ENCODE assay signal across 8 mouse cellular contexts in the genomic region with DNA sequence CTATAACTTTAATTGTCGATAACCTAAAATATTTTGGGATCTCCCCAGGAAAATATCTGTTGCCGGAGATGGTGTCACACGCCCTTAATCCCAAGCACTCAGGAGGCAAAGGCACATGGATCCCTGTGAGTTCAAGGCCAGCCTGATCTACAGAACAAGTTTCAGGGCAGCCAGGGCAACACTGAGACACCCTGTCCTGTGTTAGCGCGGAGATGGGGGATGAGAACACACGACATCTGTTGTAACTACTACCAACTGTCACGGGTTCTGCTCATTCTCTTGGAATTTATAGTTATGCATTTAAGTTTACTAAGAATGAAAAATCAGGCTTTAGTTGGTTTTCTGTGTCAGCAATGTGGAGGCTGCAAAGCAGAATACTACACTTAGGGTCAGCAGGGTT. TPM values are rescaled to one million over a fixed set of nuclear protein-coding genes. Genes with fewer than 3 reads are reported as not detected.
DNase-seq lines count a peak whose midpoint lies in the region; ATAC-seq and TF ChIP-seq lines count a peak whose summit lies in the region.

No protein-coding gene starts in this region.

- no peak overlapping the region for H3K27ac ChIP-seq in kidney, embryonic 14.5 days (ENCODE audit: low read depth, low read length)
- peak overlapping the region; percentile 97 for H3K27ac ChIP-seq in embryonic facial prominence, embryonic 10.5 days (replicated peaks)
- H3K27ac ChIP-seq in hindbrain, embryonic 16.5 days (ENCODE audit: low read depth, low read length), result peak overlapping the region; percentile 54

- H3K27me3 ChIP-seq in kidney, embryonic 14.5 days (ENCODE audit: control insufficient read depth, insufficient read depth, low read length), result no peaks in the 10 kb centered on the region
- no peaks in the 10 kb centered on the region for H3K27me3 ChIP-seq in embryonic facial prominence, embryonic 10.5 days (replicated peaks; ENCODE audit: low read depth, poor library complexity, severe bottlenecking)
- no peaks in the 10 kb centered on the region for H3K27me3 ChIP-seq in hindbrain, embryonic 16.5 days (replicated peaks; ENCODE audit: control insufficient read depth, insufficient read depth, low read length)
- H3K27me3 ChIP-seq in myocyte (ENCODE audit: control insufficient read depth, insufficient read depth, insufficient read length), result peaks cover 4% of the 10 kb centered on the region

- H3ac ChIP-seq in myocyte (ENCODE audit: control insufficient read depth, insufficient read length), result peak overlapping the region; percentile 37

- peak overlapping the region; percentile 63 for H3K4me3 ChIP-seq in kidney, embryonic 14.5 days (ENCODE audit: low read length)
- H3K4me3 ChIP-seq in embryonic facial prominence, embryonic 10.5 days, result peak overlapping the region; percentile 95
- peak overlapping the region; percentile 84 for H3K4me3 ChIP-seq in hindbrain, embryonic 16.5 days (ENCODE audit: low read length)
- H3K4me3 ChIP-seq in myocyte, result peak overlapping the region; percentile 61

- H3K79me2 ChIP-seq in myocyte (ENCODE audit: control insufficient read depth, insufficient read depth), result peaks cover 37% of the 10 kb centered on the region

- 35% methylated on average over 7 of the region's 7 CpGs for WGBS in kidney, embryonic 14.5 days
- WGBS in embryonic facial prominence, embryonic 10.5 days, result 38% methylated on average over 7 of the region's 7 CpGs
- 40% methylated on average over 7 of the region's 7 CpGs for WGBS in hindbrain, embryonic 16.5 days

- DNase-seq in kidney, postnatal 10 days, result no peak
- DNase-seq in embryonic facial prominence, embryonic 10.5 days (ENCODE audit: low spot score), result no peak
- DNase-seq in spleen, adult 12 weeks (ENCODE audit: low spot score), result no peak
- DNase-seq in adrenal gland, adult 2 months, result no peak
- no peak for DNase-seq in cerebellum, adult 11 months

- H3K4me2 ChIP-seq in kidney, embryonic 14.5 days (replicated peaks; ENCODE audit: low read depth, low read length), result peak overlapping the region; percentile 86
- H3K4me2 ChIP-seq in hindbrain, embryonic 16.5 days (ENCODE audit: low read length), result peak overlapping the region; percentile 87
- peak overlapping the region; percentile 99 for H3K4me2 ChIP-seq in myocyte (ENCODE audit: low read depth)

- peaks cover 15% of the 10 kb centered on the region for H3K4me1 ChIP-seq in kidney, embryonic 14.5 days (ENCODE audit: control insufficient read depth, insufficient read depth, low read length)
- peaks cover 35% of the 10 kb centered on the region for H3K4me1 ChIP-seq in embryonic facial prominence, embryonic 10.5 days
- peaks cover 19% of the 10 kb centered on the region for H3K4me1 ChIP-seq in hindbrain, embryonic 16.5 days (ENCODE audit: control insufficient read depth, insufficient read depth, low read depth, low read length)

- ATAC-seq in kidney, embryonic 14.5 days (ENCODE audit: low FRiP score, low TSS enrichment), result peak; percentile 26
- ATAC-seq in hindbrain, embryonic 16.5 days, result 0 out of 2 replicates have a peak, but pooled peaks have one; percentile 9

- peaks cover 4% of the 10 kb centered on the region; the same call in 1 of the 2 replicates for H3K36me3 ChIP-seq in kidney, embryonic 14.5 days (ENCODE audit: control insufficient read depth, insufficient read depth, low read length)
- H3K36me3 ChIP-seq in embryonic facial prominence, embryonic 10.5 days (replicated peaks), result peaks cover 26% of the 10 kb centered on the region
- no peaks in the 10 kb centered on the region; the same call in 1 of the 2 replicates for H3K36me3 ChIP-seq in hindbrain, embryonic 16.5 days (ENCODE audit: control insufficient read depth, insufficient read depth, low read length)
- no peaks in the 10 kb centered on the region for H3K36me3 ChIP-seq in myocyte (ENCODE audit: control insufficient read depth, insufficient read depth)

- H3K9me3 ChIP-seq in kidney, embryonic 14.5 days (ENCODE audit: control insufficient read depth, low read length), result 0 out of 2 replicates have a peak, but pooled peaks cover under 1% of the 10 kb centered on the region
- H3K9me3 ChIP-seq in embryonic facial prominence, embryonic 10.5 days, result no peaks in the 10 kb centered on the region; the same call in 1 of the 2 replicates
- no peaks in the 10 kb centered on the region for H3K9me3 ChIP-seq in hindbrain, embryonic 16.5 days (ENCODE audit: control insufficient read depth, low read length)

- H3K9ac ChIP-seq in kidney, embryonic 14.5 days (ENCODE audit: low read depth, low read length), result peak overlapping the region; percentile 78
- peak overlapping the region; percentile 56 for H3K9ac ChIP-seq in hindbrain, embryonic 16.5 days (ENCODE audit: low read depth, low read length)

- TF ChIP-seq POLR2A in myocyte (IDR thresholded peaks at IDR 0.05; ENCODE audit: insufficient read length, low read depth), result no peak

TF ChIP-seq in myocyte, 11 proteins besides CTCF, POLR2A, EP300 and RAD21:
- TF ChIP-seq E2F4 (IDR thresholded peaks at IDR 0.05; ENCODE audit: insufficient read depth), result no peak
- no peak for TF ChIP-seq MYOD1 (IDR thresholded peaks at IDR 0.05; ENCODE audit: control insufficient read depth in 1 of 3, insufficient read length in 2 of 3, low read depth in 2 of 3)
- no peak for TF ChIP-seq POLR2AphosphoS2 (IDR thresholded peaks at IDR 0.05; ENCODE audit: insufficient read length, low read depth)
- TF ChIP-seq MYOG (IDR thresholded peaks at IDR 0.05; ENCODE audit: control insufficient read depth in 1 of 3, insufficient read depth in 1 of 3, insufficient read length in 2 of 3, low read depth in 2 of 3), result no peak
- TF ChIP-seq TCF12 (IDR thresholded peaks at IDR 0.05; ENCODE audit: insufficient read depth, poor library complexity, severe bottlenecking), result no peak
- TF ChIP-seq MAX (IDR thresholded peaks at IDR 0.05; ENCODE audit: low read depth), result no peak
- TF ChIP-seq USF1 (IDR thresholded peaks at IDR 0.05; ENCODE audit: low read depth), result no peak
- no peak for TF ChIP-seq CEBPB (IDR thresholded peaks at IDR 0.05; ENCODE audit: insufficient read depth, poor library complexity, severe bottlenecking)
- TF ChIP-seq SRF (IDR thresholded peaks at IDR 0.05; ENCODE audit: control insufficient read depth, insufficient read length, low read depth), result no peak
- no peak for TF ChIP-seq TCF3 (IDR thresholded peaks at IDR 0.05; ENCODE audit: insufficient read length, low read depth)
- no peak for TF ChIP-seq REST (IDR thresholded peaks at IDR 0.05; ENCODE audit: insufficient read depth, insufficient read length)

RNA-seq across cellular contexts. Expression of a gene that starts 0.5 kb away (rescaled TPM):
- polyA plus RNA-seq in kidney, embryonic 14.5 days (2014; fragmentation: Nextera tagmentation; extraction: Ambion mirVana), result 110 and 165 TPM in 2 replicates
- polyA plus RNA-seq in embryonic facial prominence, embryonic 10.5 days (2016; fragmentation: Nextera tagmentation; extraction: Ambion mirVana), result 285 and 291 TPM in 2 replicates
- polyA plus RNA-seq in hindbrain, embryonic 16.5 days (2015; fragmentation: Nextera tagmentation; extraction: Ambion mirVana), result 80.2 and 91.9 TPM in 2 replicates
- 29.2 TPM for polyA plus RNA-seq in myocyte (2012; fragmentation: generic; extraction: Trizol)
- total RNA-seq in adrenal gland, adult 2 months (2021), result 10 to 100 TPM; 55.6 to 77.1 TPM
- 22.2 and 28.2 TPM in 2 replicates for polyA plus RNA-seq in adrenal gland, adult 2 months (2012; rRNA removed)
